Mouse (Mus musculus) liver, embryonic 13.5 days (tissue): ENCODE data around the gene Tmem216. TPM values are rescaled to one million over a fixed set of nuclear protein-coding genes. Genes with fewer than 3 reads are reported as not detected.

Experiments used
- ATAC-seq: fragments of 200-750 bp; cut with Nextera tagmentation; 2 replicates; pipeline ENCODE4 v1.8.0; 2017; ENCODE audit warnings: low read depth, mild to moderate bottlenecking, moderate number of reproducible peaks, moderate library complexity
- DNase-seq: peaks from one replicate; pipeline ENCODE4 v3.0.0; 2022
- H3K27ac ChIP-seq: fragments of 300-500 bp; sonication (generic); 2 replicates; pipeline ENCODE4 v1.5.1; 2015; ENCODE audit warnings: moderate library complexity, mild to moderate bottlenecking, inconsistent platforms
- H3K27me3 ChIP-seq: fragments of 300-500 bp; sonication (generic); 2 replicates; pipeline ENCODE4 v1.6.1; 2015; ENCODE audit warnings: mild to moderate bottlenecking, inconsistent platforms
- H3K36me3 ChIP-seq: fragments of 300-500 bp; sonication (generic); 2 replicates; pipeline ENCODE4 v1.6.1; 2015; ENCODE audit warnings: mild to moderate bottlenecking, inconsistent platforms
- H3K4me1 ChIP-seq: fragments of 300-500 bp; sonication (generic); replicated peaks from 2 replicates; pipeline ENCODE4 v1.6.1; 2015; ENCODE audit warnings: inconsistent platforms
- H3K4me2 ChIP-seq: fragments of 300-500 bp; sonication (generic); 2 replicates; pipeline ENCODE4 v1.6.1; 2015; ENCODE audit warnings: inconsistent platforms, mild to moderate bottlenecking, moderate library complexity
- H3K4me3 ChIP-seq: fragments of 300-500 bp; sonication (generic); replicated peaks from 2 replicates; pipeline ENCODE4 v1.5.1; 2015; ENCODE audit warnings: mild to moderate bottlenecking, inconsistent platforms
- H3K9ac ChIP-seq: fragments of 300-500 bp; sonication (generic); 2 replicates; pipeline ENCODE4 v1.6.1; 2015; ENCODE audit warnings: mild to moderate bottlenecking, inconsistent platforms
- H3K9me3 ChIP-seq: fragments of 300-500 bp; sonication (generic); replicated peaks from 2 replicates; pipeline ENCODE4 v1.6.1; 2016; ENCODE audit warnings: inconsistent platforms
- WGBS: fragments of 180-500 bp; shearing (Covaris S2); methylation state at CpG from one replicate; pipeline ENCODE4 v1.1.7; 2015; ENCODE audit not compliant: insufficient replicate concordance; 5-methylcytosine and 5-hydroxymethylcytosine counted together
- polyA plus RNA-seq: library from polyadenylated mRNA; unstranded; fragments of >200 nt; fragmentation: Nextera tagmentation; extraction: Ambion mirVana; gene quantifications from 2 replicates; pipeline ENCODE4 v1.2.1, GENCODE M21; 2015

Gene Tmem216
- polyA plus RNA-seq, 1 experiment from 2014 or later = 16.9 TPM

- WGBS = 24% methylated on average over 5 of the region's 5 CpGs
- no peaks in the 10 kb centered on the region for H3K27me3 ChIP-seq
- H3K36me3 ChIP-seq = peaks cover 26% of the 10 kb centered on the region
- DNase-seq (peak; percentile 13), ATAC-seq (no peak)
- H3K27ac ChIP-seq = peak overlapping the region; percentile 80
- H3K9ac ChIP-seq = peak overlapping the region; percentile 97
- H3K4me3 ChIP-seq = peak overlapping the region; percentile 87
- no peaks in the 10 kb centered on the region for H3K9me3 ChIP-seq
- peaks cover 64% of the 10 kb centered on the region for H3K4me1 ChIP-seq
- H3K4me2 ChIP-seq = peak overlapping the region; percentile 73
Observed at GRCm38 (mm10) chr19:10523483-10524080, 32.5 kb downstream of the Tmem216 start.

- Histone ChIP-seq H3K4me1 (peaks cover 52% of the 10 kb centered on the region), H3K4me2 (no peak overlapping the region)
- ATAC-seq = no peak
Observed at GRCm38 (mm10) chr19:10521926-10522325, 34.1 kb downstream of the Tmem216 start.

GRCm38 (mm10) chr19:10520355-10520754 is 35.7 kb downstream of the Tmem216 start:
- Histone ChIP-seq H3K9ac (no peak overlapping the region), H3K4me1 (peaks cover 42% of the 10 kb centered on the region), H3K4me3 (no peak overlapping the region), H3K36me3 (peaks cover 36% of the 10 kb centered on the region), H3K27ac (peak overlapping the region; percentile 24; the same call in 1 of the 2 replicates), H3K9me3 (no peaks in the 10 kb centered on the region), H3K27me3 (no peaks in the 10 kb centered on the region), H3K4me2 (no peak overlapping the region)
- DNase-seq (no peak), ATAC-seq (no peak)
- 54% methylated on average over 1 of the region's 1 CpGs for WGBS

More at GRCm38 (mm10) chr19:10521926-10522325, 34.1 kb downstream of the Tmem216 start:
- Histone ChIP-seq H3K27me3 (no peaks in the 10 kb centered on the region), H3K9me3 (no peaks in the 10 kb centered on the region), H3K4me3 (no peak overlapping the region), H3K9ac (no peak overlapping the region), H3K36me3 (peaks cover 24% of the 10 kb centered on the region), H3K27ac (no peak overlapping the region; the same call in 1 of the 2 replicates)
- 54% methylated on average over 1 of the region's 1 CpGs for WGBS
- DNase-seq = no peak

GRCm38 (mm10) chr19:10510759-10511330 is 45.2 kb downstream of the Tmem216 start:
- no peak overlapping the region for H3K4me2 ChIP-seq
- no peaks in the 10 kb centered on the region for H3K27me3 ChIP-seq
- no peaks in the 10 kb centered on the region for H3K9me3 ChIP-seq
- DNase-seq (no peak), ATAC-seq (no peak)
- H3K9ac ChIP-seq = no peak overlapping the region
- 66% methylated on average over 6 of the region's 6 CpGs for WGBS
- H3K36me3 ChIP-seq = peaks cover 62% of the 10 kb centered on the region
- H3K27ac ChIP-seq = no peak overlapping the region
- no peaks in the 10 kb centered on the region for H3K4me1 ChIP-seq
- H3K4me3 ChIP-seq = no peak overlapping the region

- H3K27me3 ChIP-seq = no peaks in the 10 kb centered on the region
- H3K4me1 ChIP-seq = no peaks in the 10 kb centered on the region
- H3K4me2 ChIP-seq = no peak overlapping the region
- no peak overlapping the region for H3K9ac ChIP-seq
- no peaks in the 10 kb centered on the region for H3K9me3 ChIP-seq
- peak; percentile 29 for DNase-seq
- H3K27ac ChIP-seq = no peak overlapping the region
- ATAC-seq = peak; percentile 65
- H3K4me3 ChIP-seq = no peak overlapping the region
- WGBS = 15% methylated on average over 4 of the region's 4 CpGs
- H3K36me3 ChIP-seq = peaks cover 78% of the 10 kb centered on the region
Observed at GRCm38 (mm10) chr19:10502571-10502970, 53.5 kb downstream of the Tmem216 start.

GRCm38 (mm10) chr19:10500581-10500980 is 55.5 kb downstream of the Tmem216 start:
- DNase-seq (no peak), ATAC-seq (no peak)
- 85% methylated on average over 8 of the region's 8 CpGs for WGBS
- no peak overlapping the region for H3K27ac ChIP-seq
- H3K4me1 ChIP-seq = no peaks in the 10 kb centered on the region
- no peak overlapping the region for H3K9ac ChIP-seq
- no peaks in the 10 kb centered on the region for H3K9me3 ChIP-seq
- no peak overlapping the region for H3K4me2 ChIP-seq
- no peak overlapping the region for H3K4me3 ChIP-seq
- H3K36me3 ChIP-seq = peaks cover 64% of the 10 kb centered on the region
- no peaks in the 10 kb centered on the region for H3K27me3 ChIP-seq

- no peaks in the 10 kb centered on the region for H3K4me1 ChIP-seq
- H3K9me3 ChIP-seq = no peaks in the 10 kb centered on the region
- no peak for DNase-seq
- no peaks in the 10 kb centered on the region for H3K27me3 ChIP-seq
- ATAC-seq = no peak
- no peak overlapping the region for H3K27ac ChIP-seq
- H3K9ac ChIP-seq = no peak overlapping the region
- peaks cover 49% of the 10 kb centered on the region for H3K36me3 ChIP-seq
- H3K4me2 ChIP-seq = no peak overlapping the region
- H3K4me3 ChIP-seq = no peak overlapping the region
- 28% methylated on average over 8 of the region's 8 CpGs for WGBS
Observed at GRCm38 (mm10) chr19:10497512-10498160, 58.4 kb downstream of the Tmem216 start.

GRCm38 (mm10) chr19:10496976-10497375 is 59.1 kb downstream of the Tmem216 start:
- no peak overlapping the region for H3K4me2 ChIP-seq
- ATAC-seq = no peak
- no peak overlapping the region for H3K9ac ChIP-seq
- no peak for DNase-seq
- H3K4me3 ChIP-seq = no peak overlapping the region
- H3K27me3 ChIP-seq = peaks cover 4% of the 10 kb centered on the region; the same call in 1 of the 2 replicates
- H3K4me1 ChIP-seq = no peaks in the 10 kb centered on the region
- no peaks in the 10 kb centered on the region for H3K9me3 ChIP-seq
- no peak overlapping the region for H3K27ac ChIP-seq
- H3K36me3 ChIP-seq = peaks cover 43% of the 10 kb centered on the region
- 55% methylated on average over 2 of the region's 2 CpGs for WGBS

- no peak for DNase-seq
Observed at GRCm38 (mm10) chr19:10495670-10496069, 60.4 kb downstream of the Tmem216 start.

GRCm38 (mm10) chr19:10486264-10486738 is 69.7 kb downstream of the Tmem216 start:
- WGBS = 23% methylated on average over 9 of the region's 9 CpGs
- no peak overlapping the region for H3K27ac ChIP-seq
- H3K4me3 ChIP-seq = no peak overlapping the region
- no peaks in the 10 kb centered on the region for H3K36me3 ChIP-seq
- ATAC-seq (peak; percentile 43; the same call in 1 of the 2 replicates), DNase-seq (peak; percentile 42)
- H3K27me3 ChIP-seq = peaks cover 10% of the 10 kb centered on the region; the same call in 1 of the 2 replicates
- H3K4me2 ChIP-seq = no peak overlapping the region
- no peaks in the 10 kb centered on the region for H3K9me3 ChIP-seq
- H3K4me1 ChIP-seq = no peaks in the 10 kb centered on the region
- H3K9ac ChIP-seq = no peak overlapping the region

More at GRCm38 (mm10) chr19:10495670-10496069, 60.4 kb downstream of the Tmem216 start:
- H3K4me2 ChIP-seq = no peak overlapping the region
- H3K27ac ChIP-seq = no peak overlapping the region
- H3K4me3 ChIP-seq = no peak overlapping the region
- peaks cover 30% of the 10 kb centered on the region for H3K36me3 ChIP-seq
- WGBS = 85% methylated on average over 1 of the region's 1 CpGs
- H3K4me1 ChIP-seq = no peaks in the 10 kb centered on the region
- no peak for ATAC-seq
- no peaks in the 10 kb centered on the region for H3K9me3 ChIP-seq
- H3K9ac ChIP-seq = no peak overlapping the region
- peaks cover 4% of the 10 kb centered on the region; the same call in 1 of the 2 replicates for H3K27me3 ChIP-seq
